Mouse (Mus musculus): ENCODE results near the gene Tex26.

GRCm38 (mm10) chr5:149401446-149401975, 37.9 kb upstream of the Tex26 start:
- TF ChIP-seq CHD2 (IDR thresholded peaks at IDR 0.05; ENCODE audit: low read depth, low read length): no peak
- no peak for TF ChIP-seq MAFK (IDR thresholded peaks at IDR 0.05; ENCODE audit: insufficient read depth, low read depth, low read length)
